Mouse (Mus musculus): ENCODE measurements around the gene Lmod3. TPM values are rescaled to one million over a fixed set of nuclear protein-coding genes. Genes with fewer than 3 reads are reported as not detected.
A peak's percentile ranks its signal among the peaks of the same experiment; 100 is the strongest.

The Lmod3 gene
- polyA plus RNA-seq, 1 experiment from 2014 or later, result 0.11 TPM

- Histone ChIP-seq H3K4me2 (ENCODE audit: low read depth, low read length) (no peak overlapping the region), H3K4me1 (ENCODE audit: insufficient read depth) (peaks cover 20% of the 10 kb centered on the region), H3K36me3 (replicated peaks; ENCODE audit: insufficient read depth, low read length) (peaks cover 16% of the 10 kb centered on the region; the same call in 1 of the 2 replicates), H3K9ac (replicated peaks) (no peak overlapping the region), H3K9me3 (ENCODE audit: low read length) (no peaks in the 10 kb centered on the region), H3K27ac (ENCODE audit: low read depth) (no peak overlapping the region), H3K27me3 (ENCODE audit: insufficient read depth, low read length) (no peaks in the 10 kb centered on the region), H3K4me3 (ENCODE audit: low read depth, low read length) (no peak overlapping the region)
- no peak for ATAC-seq
- no peak for DNase-seq
- 85% methylated on average over 4 of the region's 4 CpGs for WGBS (ENCODE audit: insufficient replicate concordance)
- TF ChIP-seq CTCF (IDR thresholded peaks at IDR 0.05; ENCODE audit: low read depth), result no peak
- no peak for TF ChIP-seq EP300 (IDR thresholded peaks at IDR 0.05; ENCODE audit: low read depth)
These were observed 36.3 kb downstream of the Lmod3 start for GRCm38 (mm10) chr6:97216154-97216821.

GRCm38 (mm10) chr6:97211981-97212380 is 40.6 kb downstream of the Lmod3 start:
- TF ChIP-seq CTCF (IDR thresholded peaks at IDR 0.05; ENCODE audit: low read depth) (no peak), EP300 (IDR thresholded peaks at IDR 0.05; ENCODE audit: low read depth) (no peak)
- DNase-seq, result peak; percentile 32
- peak overlapping the region; percentile 84 for H3K9ac ChIP-seq (replicated peaks)

GRCm38 (mm10) chr6:97210962-97211601 is 41.5 kb downstream of the Lmod3 start:
- peak; percentile 65 for ATAC-seq
- H3K4me2 ChIP-seq (ENCODE audit: low read depth, low read length), result peak overlapping the region; percentile 94
- peak overlapping the region; percentile 77 for H3K4me3 ChIP-seq (ENCODE audit: low read depth, low read length)
- H3K4me1 ChIP-seq (ENCODE audit: insufficient read depth), result peaks cover 25% of the 10 kb centered on the region
- H3K27ac ChIP-seq (ENCODE audit: low read depth), result peak overlapping the region; percentile 83
- H3K9me3 ChIP-seq (ENCODE audit: low read length), result no peaks in the 10 kb centered on the region
- peak overlapping the region; percentile 84 for H3K9ac ChIP-seq (replicated peaks)
- WGBS (ENCODE audit: insufficient replicate concordance), result 2% methylated on average over 22 of the region's 22 CpGs
- no peak for TF ChIP-seq EP300 (IDR thresholded peaks at IDR 0.05; ENCODE audit: low read depth)
- TF ChIP-seq CTCF (IDR thresholded peaks at IDR 0.05; ENCODE audit: low read depth), result no peak
- 0 out of 2 replicates have a peak, but pooled peaks cover 8% of the 10 kb centered on the region for H3K36me3 ChIP-seq (replicated peaks; ENCODE audit: insufficient read depth, low read length)
- no peaks in the 10 kb centered on the region for H3K27me3 ChIP-seq (ENCODE audit: insufficient read depth, low read length)
- DNase-seq, result peak; percentile 51

More at GRCm38 (mm10) chr6:97211981-97212380, 40.6 kb downstream of the Lmod3 start:
- no peaks in the 10 kb centered on the region for H3K27me3 ChIP-seq (ENCODE audit: insufficient read depth, low read length)
- no peaks in the 10 kb centered on the region for H3K9me3 ChIP-seq (ENCODE audit: low read length)
- ATAC-seq, result no peak
- 26% methylated on average over 12 of the region's 12 CpGs for WGBS (ENCODE audit: insufficient replicate concordance)
- peaks cover 23% of the 10 kb centered on the region for H3K4me1 ChIP-seq (ENCODE audit: insufficient read depth)
- H3K4me3 ChIP-seq (ENCODE audit: low read depth, low read length), result peak overlapping the region; percentile 77
- H3K27ac ChIP-seq (ENCODE audit: low read depth), result peak overlapping the region; percentile 83
- peak overlapping the region; percentile 94 for H3K4me2 ChIP-seq (ENCODE audit: low read depth, low read length)
- 0 out of 2 replicates have a peak, but pooled peaks cover 8% of the 10 kb centered on the region for H3K36me3 ChIP-seq (replicated peaks; ENCODE audit: insufficient read depth, low read length)

GRCm38 (mm10) chr6:97210191-97210961 is 42.2 kb downstream of the Lmod3 start, which contains the start of gene Arl6ip5:
Arl6ip5 (plus strand) TSS chr6:97210689.
- DNase-seq (peak; percentile 90), ATAC-seq (peak; percentile 72)
- no peaks in the 10 kb centered on the region for H3K9me3 ChIP-seq (ENCODE audit: low read length)
- H3K4me3 ChIP-seq (ENCODE audit: low read depth, low read length), result peak within 1 kb of the TSS; percentile 77
- no peaks in the 10 kb centered on the region for H3K27me3 ChIP-seq (ENCODE audit: insufficient read depth, low read length)
- H3K9ac ChIP-seq (replicated peaks), result peak within 1 kb of the TSS; percentile 84
- peak within 1 kb of the TSS; percentile 83 for H3K27ac ChIP-seq (ENCODE audit: low read depth)
- 0 out of 2 replicates have a peak, but pooled peaks cover 5% of the 10 kb centered on the region for H3K36me3 ChIP-seq (replicated peaks; ENCODE audit: insufficient read depth, low read length)
- peak within 1 kb of the TSS; percentile 94 for H3K4me2 ChIP-seq (ENCODE audit: low read depth, low read length)
- WGBS (ENCODE audit: insufficient replicate concordance), result 6% methylated on average over 32 of the region's 32 CpGs
- TF ChIP-seq CTCF (IDR thresholded peaks at IDR 0.05; ENCODE audit: low read depth) (no peak), EP300 (IDR thresholded peaks at IDR 0.05; ENCODE audit: low read depth) (no peak)
- peaks cover 25% of the 10 kb centered on the region for H3K4me1 ChIP-seq (ENCODE audit: insufficient read depth)

- Histone ChIP-seq H3K4me2 (ENCODE audit: low read depth, low read length) (peak overlapping the region; percentile 94), H3K9ac (replicated peaks) (no peak overlapping the region), H3K27me3 (ENCODE audit: insufficient read depth, low read length) (no peaks in the 10 kb centered on the region), H3K4me1 (ENCODE audit: insufficient read depth) (peaks cover 26% of the 10 kb centered on the region), H3K36me3 (replicated peaks; ENCODE audit: insufficient read depth, low read length) (0 out of 2 replicates have a peak, but pooled peaks cover 3% of the 10 kb centered on the region), H3K27ac (ENCODE audit: low read depth) (no peak overlapping the region; the same call in 1 of the 2 replicates), H3K4me3 (ENCODE audit: low read depth, low read length) (no peak overlapping the region), H3K9me3 (ENCODE audit: low read length) (no peaks in the 10 kb centered on the region)
- TF ChIP-seq CTCF (IDR thresholded peaks at IDR 0.05; ENCODE audit: low read depth), result no peak
- WGBS (ENCODE audit: insufficient replicate concordance), result 74% methylated on average over 4 of the region's 4 CpGs
- DNase-seq (no peak), ATAC-seq (no peak)
These were observed 42.8 kb downstream of the Lmod3 start for GRCm38 (mm10) chr6:97209751-97210150.

- Histone ChIP-seq H3K4me2 (ENCODE audit: low read depth, low read length) (no peak overlapping the region), H3K27ac (ENCODE audit: low read depth) (no peak overlapping the region), H3K4me3 (ENCODE audit: low read depth, low read length) (no peak overlapping the region), H3K4me1 (ENCODE audit: insufficient read depth) (peaks cover 32% of the 10 kb centered on the region), H3K9me3 (ENCODE audit: low read length) (no peaks in the 10 kb centered on the region), H3K9ac (replicated peaks) (no peak overlapping the region), H3K36me3 (replicated peaks; ENCODE audit: insufficient read depth, low read length) (0 out of 2 replicates have a peak, but pooled peaks cover 3% of the 10 kb centered on the region), H3K27me3 (ENCODE audit: insufficient read depth, low read length) (no peaks in the 10 kb centered on the region)
- ATAC-seq (no peak), DNase-seq (no peak)
- no peak for TF ChIP-seq CTCF (IDR thresholded peaks at IDR 0.05; ENCODE audit: low read depth)
- TF ChIP-seq EP300 (IDR thresholded peaks at IDR 0.05; ENCODE audit: low read depth), result no peak
- 56% methylated on average over 3 of the region's 3 CpGs for WGBS (ENCODE audit: insufficient replicate concordance)
These were observed 43.4 kb downstream of the Lmod3 start for GRCm38 (mm10) chr6:97209201-97209600.
